23 mouse cellular contexts compared by ENCODE assay signal in the genomic region with DNA sequence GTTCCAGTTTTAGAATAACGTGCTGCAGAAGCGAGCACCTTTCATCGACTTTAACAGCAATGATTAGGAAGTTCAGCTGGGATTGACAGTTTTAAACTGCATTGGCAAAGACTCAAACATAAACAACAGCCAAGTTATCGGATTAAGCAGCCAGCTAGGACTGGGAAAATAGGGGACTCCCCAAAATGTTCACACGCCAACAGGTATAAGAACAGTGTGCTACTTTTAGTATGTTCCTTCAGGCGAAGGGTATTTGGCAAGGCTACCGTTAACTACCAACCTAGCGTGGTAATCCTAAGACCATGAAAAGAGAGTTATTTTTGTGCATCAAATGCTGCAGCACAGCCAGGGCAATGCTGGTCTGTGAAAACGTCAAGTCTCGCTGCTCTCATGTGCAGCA. TPM values are rescaled to one million over a fixed set of nuclear protein-coding genes. Genes with fewer than 3 reads are reported as not detected.
"Had no signal": no experiment of that assay in that cellular context is flagged by ENCODE, and none has a peak within 500 bp of the region (broad histone marks: within the 10 kb centered on the region; RNA-seq: fewer than 3 reads in every experiment).

No protein-coding gene starts in this region.

- DNase-seq: kidney, postnatal 10 days; kidney, postnatal 36 days; left cerebral cortex, postnatal 4 days; liver, embryonic 13.5 days; lung, adult 2 months; lung, postnatal 14 days; lung, postnatal 4 days; retina, postnatal 1 day; right cerebral cortex, postnatal 25 days; spleen, adult 18-20 months; thymus, adult 18-20 months; thymus, postnatal 14 days; thymus, postnatal 4 days had no signal

- H3K27me3 ChIP-seq: kidney, embryonic 15.5 days; limb, embryonic 13.5 days; liver, embryonic 13.5 days; neural tube, embryonic 13.5 days had no signal

- H3K27ac ChIP-seq: kidney, embryonic 15.5 days; limb, embryonic 13.5 days; liver, embryonic 13.5 days; neural tube, embryonic 13.5 days had no signal

- H3K4me3 ChIP-seq: kidney, embryonic 15.5 days; limb, embryonic 13.5 days; liver, embryonic 13.5 days; myocyte; neural tube, embryonic 13.5 days had no signal

- H3K9me3 ChIP-seq: kidney, embryonic 15.5 days; limb, embryonic 13.5 days; liver, embryonic 13.5 days; neural tube, embryonic 13.5 days had no signal

- ATAC-seq: midbrain, embryonic 16.5 days had no signal

- H3K36me3 ChIP-seq: kidney, embryonic 15.5 days; limb, embryonic 13.5 days; liver, embryonic 13.5 days; neural tube, embryonic 13.5 days had no signal

- H3K4me2 ChIP-seq: kidney, embryonic 15.5 days; limb, embryonic 13.5 days; liver, embryonic 13.5 days; midbrain, embryonic 11.5 days; neural tube, embryonic 13.5 days had no signal

- H3K9ac ChIP-seq: kidney, embryonic 15.5 days; limb, embryonic 13.5 days; liver, embryonic 13.5 days; neural tube, embryonic 13.5 days had no signal

- H3K4me1 ChIP-seq: liver, embryonic 13.5 days; neural tube, embryonic 13.5 days had no signal

RNA-seq across cellular contexts. Expression of gene Cxcl14, which starts 46.1 kb away (rescaled TPM):
- total RNA-seq: megakaryocyte progenitor cell, adult 5-6 weeks; megakaryocyte-erythroid progenitor cell, adult 5-6 weeks; monocyte, adult 5-6 weeks; neutrophil, adult 5-6 weeks had no signal
- polyA plus RNA-seq: myocyte had no signal
